Mouse (Mus musculus) ES-E14 (cell line): ENCODE data around the gene Swt1. TPM values are rescaled to one million over a fixed set of nuclear protein-coding genes. Genes with fewer than 3 reads are reported as not detected.

Experiments
- DNase-seq: peaks from one replicate; pipeline ENCODE4 v3.0.0-alpha.2; 2013; ENCODE audit warnings: low read depth, low spot score
- H3K27ac ChIP-seq: 2 replicates; pipeline ENCODE4 v1.5.1; 2012; ENCODE audit warnings: low read depth, mild to moderate bottlenecking, low read length, moderate library complexity, mixed read lengths; ENCODE audit not compliant: poor library complexity, insufficient read depth, severe bottlenecking
- H3K36me3 ChIP-seq: 2 replicates; pipeline ENCODE4 v1.6.1; 2012; ENCODE audit warnings: mild to moderate bottlenecking, low read length, moderate library complexity, mixed read lengths; ENCODE audit not compliant: control insufficient read depth, poor library complexity, insufficient read depth, severe bottlenecking
- H3K4me1 ChIP-seq, 2 experiments: fragments of 150-350 bp in 1 of 2; sonication (generic) in 1 of 2; 2 replicates each; pipeline ENCODE4 v1.6.1; 2012; ENCODE audit warnings: low read length in 2 of 2, mild to moderate bottlenecking in 1 of 2, mixed read lengths in 1 of 2; ENCODE audit not compliant: control insufficient read depth in 2 of 2, insufficient read depth in 2 of 2, poor library complexity in 1 of 2
- H3K4me3 ChIP-seq, 2 experiments: fragments of 150-350 bp in 1 of 2; sonication (generic) in 1 of 2; 2 replicates each; pipeline ENCODE4 v1.5.1; 2012; ENCODE audit warnings: low read length in 2 of 2, low read depth in 1 of 2, mild to moderate bottlenecking in 1 of 2, mixed read lengths in 1 of 2; ENCODE audit not compliant: insufficient read depth in 1 of 2, poor library complexity in 1 of 2, severe bottlenecking in 1 of 2
- H3K9ac ChIP-seq: 2 replicates; pipeline ENCODE4 v1.6.1; 2012; ENCODE audit warnings: low read depth, mild to moderate bottlenecking, low read length, mixed read lengths; ENCODE audit not compliant: poor library complexity, insufficient read depth, severe bottlenecking
- H3K9me3 ChIP-seq: fragments of 150-350 bp; sonication (generic); 2 replicates; pipeline ENCODE4 v1.6.1; 2012; ENCODE audit warnings: low read depth, mild to moderate bottlenecking, low read length; ENCODE audit not compliant: control insufficient read depth, insufficient read depth
- CHD2 ChIP-seq: IDR thresholded peaks from 2 replicates; pipeline ENCODE4 v1.6.1; 2014; ENCODE audit warnings: mild to moderate bottlenecking, low read depth, low read length, inconsistent platforms
- HCFC1 ChIP-seq: IDR thresholded peaks from 2 replicates; pipeline ENCODE4 v1.6.1; 2012; ENCODE audit warnings: low read length, inconsistent platforms, borderline replicate concordance; ENCODE audit not compliant: insufficient read depth
- MAFK ChIP-seq: IDR thresholded peaks from 2 replicates; pipeline ENCODE4 v1.6.1; 2014; ENCODE audit warnings: mild to moderate bottlenecking, low read depth, low read length, inconsistent platforms; ENCODE audit not compliant: insufficient read depth
- ZC3H11A ChIP-seq: IDR thresholded peaks from 2 replicates; pipeline ENCODE4 v1.6.1; 2012; ENCODE audit warnings: low read depth, mild to moderate bottlenecking, inconsistent platforms, low read length, borderline replicate concordance
- ZNF384 ChIP-seq: IDR thresholded peaks from 2 replicates; pipeline ENCODE4 v1.6.1; 2012; ENCODE audit warnings: low read depth, low read length, inconsistent platforms
- in situ Hi-C, 2 experiments: fragments of 600-800 bp; cut with MboI; formaldehyde crosslinking; loops; one replicate each; pipeline ENCODE4 v1.15.1; 2025; ENCODE audit warnings: low sequenced_read_pairs in 2 of 2, inconsistent platforms in 1 of 2; ENCODE audit not compliant: unreplicated experiment in 2 of 2
- total RNA-seq: library from RNA; depleted of rRNA; stranded (reverse); fragments of 300-350 nt; gene quantifications from 2 replicates; pipeline ENCODE4 v1.2.3, GENCODE M21; 2012

The Swt1 gene
- total RNA-seq, 1 experiment, result 22.6 TPM

- Histone ChIP-seq H3K9ac (no peak overlapping the region), H3K4me1 (peaks cover 0 to 5% of the 10 kb centered on the region in 2 experiments; a peak in 1 of 4 replicates), H3K36me3 (peaks cover 3% of the 10 kb centered on the region; the same call in 1 of the 2 replicates), H3K9me3 (no peaks in the 10 kb centered on the region), H3K27ac (no peak overlapping the region), H3K4me3 (no peak overlapping the region)
- no peak for DNase-seq
- TF ChIP-seq CHD2 (no peak), ZNF384 (no peak), HCFC1 (no peak), ZC3H11A (no peak), MAFK (no peak)
- in situ Hi-C loops, result no loop called here
Observed at GRCm38 (mm10) chr1:151464914-151465313, 36.7 kb upstream of the Swt1 start.

GRCm38 (mm10) chr1:151461265-151461664 lies 33.0 kb upstream of the Swt1 start:
- no peaks in the 10 kb centered on the region for H3K4me1 ChIP-seq
- in situ Hi-C loops, result no loop called here
- no peaks in the 10 kb centered on the region for H3K9me3 ChIP-seq
- H3K27ac ChIP-seq, result no peak overlapping the region; the same call in 1 of the 2 replicates
- no peak overlapping the region for H3K9ac ChIP-seq
- H3K4me3 ChIP-seq, result no peak overlapping the region
- TF ChIP-seq HCFC1, result no peak
- no peak for TF ChIP-seq CHD2
- TF ChIP-seq ZNF384, result peak; percentile 82
- TF ChIP-seq MAFK, result no peak
- TF ChIP-seq ZC3H11A, result no peak
- DNase-seq, result no peak
- H3K36me3 ChIP-seq, result peaks cover 6% of the 10 kb centered on the region

- in situ Hi-C loops, result loop anchor here in 1 of 2 experiments (10.0 kb wide), 1 partner anchor 248 kb away; no protein-coding TSS in a partner anchor
- Histone ChIP-seq H3K9me3 (no peaks in the 10 kb centered on the region), H3K4me1 (no peaks in the 10 kb centered on the region), H3K27ac (no peak overlapping the region), H3K4me3 (no peak overlapping the region), H3K9ac (no peak overlapping the region), H3K36me3 (peaks cover 13% of the 10 kb centered on the region)
- no peak for DNase-seq
- TF ChIP-seq ZNF384, result no peak
Observed at GRCm38 (mm10) chr1:151457087-151457486, 28.8 kb upstream of the Swt1 start.

GRCm38 (mm10) chr1:151451946-151452345 lies 23.7 kb upstream of the Swt1 start:
- peaks cover 12% of the 10 kb centered on the region for H3K36me3 ChIP-seq
- TF ChIP-seq HCFC1, result no peak
- no peak for TF ChIP-seq MAFK
- TF ChIP-seq ZC3H11A, result no peak
- in situ Hi-C loops, result loop anchor here in 1 of 2 experiments (10.0 kb wide), 1 partner anchor 253 kb away; no protein-coding TSS in a partner anchor
- H3K9ac ChIP-seq, result no peak overlapping the region
- no peaks in the 10 kb centered on the region for H3K9me3 ChIP-seq
- no peak overlapping the region for H3K4me3 ChIP-seq
- no peaks in the 10 kb centered on the region for H3K4me1 ChIP-seq
- no peak for DNase-seq
- H3K27ac ChIP-seq, result no peak overlapping the region

GRCm38 (mm10) chr1:151450851-151451250 lies 22.6 kb upstream of the Swt1 start:
- Histone ChIP-seq H3K4me1 (no peaks in the 10 kb centered on the region), H3K4me3 (no peak overlapping the region), H3K36me3 (peaks cover 12% of the 10 kb centered on the region), H3K27ac (no peak overlapping the region), H3K9ac (no peak overlapping the region), H3K9me3 (no peaks in the 10 kb centered on the region)
- TF ChIP-seq HCFC1 (no peak), ZNF384 (no peak), ZC3H11A (no peak), MAFK (no peak), CHD2 (no peak)
- in situ Hi-C loops, result loop anchor here in 1 of 2 experiments (10.0 kb wide), 1 partner anchor 254 kb away; no protein-coding TSS in a partner anchor
- no peak for DNase-seq
